Mouse (Mus musculus) erythroblast, embryonic 14.5 days (primary cell): Measurements from ENCODE around the gene Wdr83.
"Not testable (repeated sequence)": the region's sequence is repeated elsewhere in the genome, so short reads cannot be mapped to it uniquely, and the experiment has no call there.

Experiments used
- GATA1 ChIP-seq: IDR thresholded peaks from 2 replicates; pipeline ENCODE4 v1.6.1; 2012; ENCODE audit warnings: low read length, inconsistent platforms, mixed read lengths
- TAL1 ChIP-seq: IDR thresholded peaks from 3 replicates; pipeline ENCODE4 v1.6.1; 2012; ENCODE audit warnings: low read length, inconsistent platforms, mixed read lengths

DNA sequence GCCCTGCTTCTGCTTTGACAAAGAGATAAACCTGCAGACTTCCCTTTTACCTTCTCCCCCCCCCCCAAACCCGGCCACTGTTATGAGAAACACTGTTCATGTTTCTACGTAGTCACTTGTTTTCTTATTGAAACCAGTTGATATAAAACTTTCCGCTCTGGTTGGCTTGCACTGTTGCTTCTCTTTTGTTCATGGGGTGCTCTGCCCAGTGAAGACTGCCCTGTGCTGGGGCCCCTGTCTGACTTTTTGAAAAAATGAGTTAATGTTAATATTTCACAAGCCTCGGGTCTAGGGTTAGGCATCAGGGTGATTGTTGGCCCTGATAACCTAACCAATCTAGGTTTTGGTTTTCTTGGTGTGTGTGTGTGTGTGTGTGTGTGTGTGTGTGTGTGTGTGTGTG lies 1.1 kb upstream of the Wdr83 start:
- TF ChIP-seq TAL1, GATA1: not testable (repeated sequence)
